Mouse (Mus musculus): ENCODE results near the gene Treml2. TPM values are rescaled to one million over a fixed set of nuclear protein-coding genes. Genes with fewer than 3 reads are reported as not detected.
"Not testable (repeated sequence)": the region's sequence is repeated elsewhere in the genome, so short reads cannot be mapped to it uniquely, and the experiment has no call there.

The Treml2 gene
- polyA plus RNA-seq, 1 experiment, result 0.74 TPM

DNA sequence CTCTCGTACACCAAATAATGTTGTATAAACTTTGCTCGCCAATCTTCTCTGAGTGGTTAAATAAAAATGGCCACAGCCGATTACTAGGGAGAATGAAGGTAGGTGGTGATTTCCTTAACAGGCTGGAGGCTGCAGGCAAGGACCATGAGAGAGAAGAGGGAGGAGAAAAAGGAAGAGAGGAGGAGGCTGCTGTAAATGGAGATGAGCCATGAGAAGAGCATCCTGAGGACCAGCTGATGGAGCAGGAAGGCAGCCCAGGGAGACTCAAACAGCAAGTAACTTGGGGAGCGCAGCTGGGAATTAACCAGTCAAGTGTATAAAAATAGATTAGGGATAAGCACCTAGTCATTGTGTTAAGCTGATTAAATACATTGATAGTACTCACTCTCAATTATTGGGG lies 34.9 kb downstream of the Treml2 start:
- H3K36me3 ChIP-seq (ENCODE audit: control insufficient read depth), result no peaks in the 10 kb centered on the region
- H3K27me3 ChIP-seq (ENCODE audit: control insufficient read depth), result no peaks in the 10 kb centered on the region
- TF ChIP-seq GATA1 (IDR thresholded peaks at IDR 0.05; ENCODE audit: low read length) (no peak), TAL1 (IDR thresholded peaks at IDR 0.05; ENCODE audit: low read length) (no peak)
- no peaks in the 10 kb centered on the region for H3K9me3 ChIP-seq (ENCODE audit: control insufficient read depth, low read length)
- peaks cover 3% of the 10 kb centered on the region; the same call in 1 of the 2 replicates for H3K4me1 ChIP-seq (ENCODE audit: control insufficient read depth)
- no peak overlapping the region for H3K4me3 ChIP-seq (replicated peaks)

DNA sequence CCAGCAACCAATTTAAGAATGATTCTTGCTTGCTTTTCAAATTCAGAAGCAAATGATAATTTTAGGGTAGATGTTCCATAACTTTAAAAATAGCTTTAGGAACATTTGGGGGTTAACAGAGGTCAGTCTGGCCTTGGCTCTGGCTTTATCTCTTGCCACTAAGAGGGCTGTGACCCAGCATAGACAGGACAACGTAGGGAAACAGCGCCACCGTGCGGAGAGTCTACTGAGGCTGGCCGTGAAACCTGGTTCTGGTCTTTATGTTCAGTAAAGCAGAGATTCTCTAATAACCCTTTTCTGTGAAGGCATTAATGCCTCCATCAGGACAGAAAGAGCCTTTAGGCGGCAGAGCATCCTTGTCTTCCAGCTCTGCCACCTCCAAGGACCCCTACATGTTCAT lies 37.6 kb downstream of the Treml2 start:
- H3K4me3 ChIP-seq (replicated peaks), result no peak overlapping the region
- H3K36me3 ChIP-seq (ENCODE audit: control insufficient read depth), result no peaks in the 10 kb centered on the region
- H3K9me3 ChIP-seq (ENCODE audit: control insufficient read depth, low read length), result no peaks in the 10 kb centered on the region
- H3K4me1 ChIP-seq (ENCODE audit: control insufficient read depth), result peaks cover 7% of the 10 kb centered on the region
- no peak for TF ChIP-seq TAL1 (IDR thresholded peaks at IDR 0.05; ENCODE audit: low read length)
- TF ChIP-seq GATA1 (IDR thresholded peaks at IDR 0.05; ENCODE audit: low read length), result 0 out of 2 replicates have a peak, but pooled peaks have one; percentile 18
- no peaks in the 10 kb centered on the region for H3K27me3 ChIP-seq (ENCODE audit: control insufficient read depth)

DNA sequence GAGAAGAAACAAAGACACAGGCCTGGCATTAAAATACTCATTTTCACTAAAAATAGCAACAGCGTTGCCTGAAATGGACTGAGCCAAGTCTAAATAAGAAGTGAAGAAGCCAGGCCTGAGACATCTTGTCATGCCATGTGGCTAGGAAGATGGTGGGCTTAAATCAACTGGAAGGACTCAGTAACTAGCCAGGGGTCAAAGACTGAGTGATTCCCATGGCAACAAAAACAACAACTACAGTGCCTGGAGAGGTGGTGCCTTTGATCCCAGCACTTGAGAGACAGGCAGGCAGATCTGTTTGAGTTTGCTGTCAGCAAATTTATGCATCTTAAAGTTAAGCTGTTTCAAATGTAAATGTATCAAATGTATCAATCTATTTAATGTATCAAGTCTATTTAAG lies 41.0 kb downstream of the Treml2 start:
- H3K4me3 ChIP-seq (replicated peaks), result no peak overlapping the region
- H3K36me3 ChIP-seq (ENCODE audit: control insufficient read depth), result no peaks in the 10 kb centered on the region
- H3K27me3 ChIP-seq (ENCODE audit: control insufficient read depth), result no peaks in the 10 kb centered on the region
- no peaks in the 10 kb centered on the region for H3K9me3 ChIP-seq (ENCODE audit: control insufficient read depth, low read length)
- H3K4me1 ChIP-seq (ENCODE audit: control insufficient read depth), result peaks cover 11% of the 10 kb centered on the region
- no peak for TF ChIP-seq TAL1 (IDR thresholded peaks at IDR 0.05; ENCODE audit: low read length)
- TF ChIP-seq GATA1 (IDR thresholded peaks at IDR 0.05; ENCODE audit: low read length), result no peak

DNA sequence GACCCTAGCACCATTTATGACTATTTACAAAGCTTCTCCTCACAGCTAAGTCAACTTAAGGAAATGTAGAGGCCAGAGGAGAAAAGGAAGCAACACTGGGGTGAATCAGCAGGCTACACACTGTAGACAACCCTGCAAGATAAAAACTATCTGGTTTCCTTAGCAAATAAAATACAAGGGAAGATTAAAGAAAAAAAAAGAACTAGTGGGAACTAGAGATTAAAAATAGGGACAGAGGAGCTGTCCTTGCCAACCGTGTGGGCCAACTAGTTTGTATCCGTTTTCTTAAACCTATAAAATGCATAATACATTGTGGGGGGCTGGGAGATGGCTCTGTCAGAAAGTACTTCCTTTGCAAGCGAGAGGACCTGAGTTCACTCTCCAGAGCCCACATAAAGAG lies 42.6 kb downstream of the Treml2 start:
- Histone ChIP-seq H3K36me3 (ENCODE audit: control insufficient read depth) (no peaks in the 10 kb centered on the region), H3K9me3 (ENCODE audit: control insufficient read depth, low read length) (no peaks in the 10 kb centered on the region), H3K4me3 (replicated peaks) (no peak overlapping the region), H3K4me1 (ENCODE audit: control insufficient read depth) (peaks cover 11% of the 10 kb centered on the region), H3K27me3 (ENCODE audit: control insufficient read depth) (no peaks in the 10 kb centered on the region)
- TF ChIP-seq GATA1 (IDR thresholded peaks at IDR 0.05; ENCODE audit: low read length) (no peak), TAL1 (IDR thresholded peaks at IDR 0.05; ENCODE audit: low read length) (no peak)

DNA sequence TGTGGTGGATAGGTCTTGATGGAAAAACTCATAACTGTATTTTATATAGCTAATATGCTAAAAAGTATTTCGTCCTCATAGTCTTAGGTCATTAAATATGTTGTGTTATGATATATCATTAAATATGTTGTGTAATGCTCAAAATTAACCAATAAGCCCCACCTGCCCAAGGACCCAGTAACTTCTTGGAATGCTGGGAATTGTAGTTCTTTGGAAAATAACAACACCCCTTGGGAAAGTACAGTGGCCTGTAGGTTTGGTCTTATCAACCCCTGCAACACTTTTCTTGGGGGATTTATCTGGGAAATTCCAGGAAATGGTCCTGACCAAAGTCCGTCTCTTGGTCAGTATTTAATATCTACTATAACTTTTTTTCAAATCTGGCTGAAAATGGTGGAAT lies 43.8 kb downstream of the Treml2 start:
- H3K4me1 ChIP-seq (ENCODE audit: control insufficient read depth), result peaks cover 11% of the 10 kb centered on the region
- H3K36me3 ChIP-seq (ENCODE audit: control insufficient read depth), result no peaks in the 10 kb centered on the region
- TF ChIP-seq TAL1 (IDR thresholded peaks at IDR 0.05; ENCODE audit: low read length) (no peak), GATA1 (IDR thresholded peaks at IDR 0.05; ENCODE audit: low read length) (no peak)
- H3K4me3 ChIP-seq (replicated peaks), result no peak overlapping the region
- no peaks in the 10 kb centered on the region for H3K9me3 ChIP-seq (ENCODE audit: control insufficient read depth, low read length)
- no peaks in the 10 kb centered on the region for H3K27me3 ChIP-seq (ENCODE audit: control insufficient read depth)

GRCm38 (mm10) chr17:48345824-48346223 lies 46.5 kb downstream of the Treml2 start:
- no peaks in the 10 kb centered on the region for H3K36me3 ChIP-seq (ENCODE audit: control insufficient read depth)
- H3K4me3 ChIP-seq (replicated peaks), result no peak overlapping the region
- TF ChIP-seq TAL1 (IDR thresholded peaks at IDR 0.05; ENCODE audit: low read length) (no peak), GATA1 (IDR thresholded peaks at IDR 0.05; ENCODE audit: low read length) (no peak)
- no peaks in the 10 kb centered on the region; the same call in 1 of the 2 replicates for H3K27me3 ChIP-seq (ENCODE audit: control insufficient read depth)
- H3K9me3 ChIP-seq (ENCODE audit: control insufficient read depth, low read length), result no peaks in the 10 kb centered on the region
- peaks cover 27% of the 10 kb centered on the region for H3K4me1 ChIP-seq (ENCODE audit: control insufficient read depth)

- H3K9me3 ChIP-seq (ENCODE audit: control insufficient read depth, low read length), result no peaks in the 10 kb centered on the region
- no peaks in the 10 kb centered on the region; the same call in 1 of the 2 replicates for H3K27me3 ChIP-seq (ENCODE audit: control insufficient read depth)
- H3K36me3 ChIP-seq (ENCODE audit: control insufficient read depth), result no peaks in the 10 kb centered on the region
- TF ChIP-seq GATA1 (IDR thresholded peaks at IDR 0.05; ENCODE audit: low read length) (no peak), TAL1 (IDR thresholded peaks at IDR 0.05; ENCODE audit: low read length) (no peak)
- no peak within 1 kb of the TSS for H3K4me3 ChIP-seq (replicated peaks)
- peaks cover 25% of the 10 kb centered on the region for H3K4me1 ChIP-seq (ENCODE audit: control insufficient read depth)
Measured at GRCm38 (mm10) chr17:48346231-48346630, 46.9 kb downstream of the Treml2 start, which contains the start of gene Trem2. Gene Trem2, plus strand, starts transcription at chr17:48346401.

DNA sequence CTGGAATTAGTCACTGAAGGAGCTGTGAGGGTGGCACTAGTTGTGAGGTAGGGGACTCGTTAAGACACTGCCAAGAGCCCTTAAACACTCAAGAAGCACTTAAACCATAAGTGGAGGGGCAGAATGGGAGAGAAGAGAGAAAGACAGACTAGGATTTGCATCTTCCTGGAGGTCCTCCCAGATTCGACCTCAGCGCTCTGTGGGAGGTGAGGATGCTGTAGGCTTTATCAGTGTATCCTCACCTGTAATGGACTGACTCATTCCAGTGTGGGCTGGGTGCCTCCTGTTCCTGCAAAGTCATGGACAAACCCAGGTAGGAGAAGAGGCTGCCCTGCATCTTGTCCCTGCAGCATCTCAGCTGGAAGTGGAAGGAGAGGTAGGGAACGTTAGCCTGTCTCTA lies 47.5 kb downstream of the Treml2 start:
- Histone ChIP-seq H3K9me3 (ENCODE audit: control insufficient read depth, low read length) (no peaks in the 10 kb centered on the region), H3K27me3 (ENCODE audit: control insufficient read depth) (no peaks in the 10 kb centered on the region; the same call in 1 of the 2 replicates), H3K4me3 (replicated peaks) (no peak overlapping the region), H3K36me3 (ENCODE audit: control insufficient read depth) (no peaks in the 10 kb centered on the region), H3K4me1 (ENCODE audit: control insufficient read depth) (peaks cover 20% of the 10 kb centered on the region)
- no peak for TF ChIP-seq GATA1 (IDR thresholded peaks at IDR 0.05; ENCODE audit: low read length)
- no peak for TF ChIP-seq TAL1 (IDR thresholded peaks at IDR 0.05; ENCODE audit: low read length)

DNA sequence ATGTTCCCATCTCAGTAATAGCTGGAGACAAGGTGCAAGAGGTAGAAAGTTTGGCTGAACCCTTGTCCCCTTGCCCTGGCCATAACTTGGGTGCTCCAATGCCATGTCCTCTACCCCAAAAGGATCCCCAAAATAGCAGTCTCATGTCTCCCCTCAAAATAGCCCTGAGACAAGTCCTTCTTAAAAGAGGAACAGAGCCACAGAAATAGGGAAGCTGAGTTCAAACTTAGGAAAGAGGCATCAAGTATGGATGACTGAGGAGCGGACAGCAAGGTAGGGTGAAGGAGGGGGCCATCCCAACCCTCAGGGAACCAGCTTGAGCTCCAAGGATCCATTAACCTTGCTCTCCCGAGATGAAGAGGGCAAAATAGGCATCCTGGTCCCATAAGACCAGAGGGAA lies 48.0 kb downstream of the Treml2 start:
- Histone ChIP-seq H3K27me3 (ENCODE audit: control insufficient read depth) (no peaks in the 10 kb centered on the region; the same call in 1 of the 2 replicates), H3K36me3 (ENCODE audit: control insufficient read depth) (no peaks in the 10 kb centered on the region), H3K4me3 (replicated peaks) (no peak overlapping the region), H3K4me1 (ENCODE audit: control insufficient read depth) (peaks cover 16% of the 10 kb centered on the region; the same call in 1 of the 2 replicates), H3K9me3 (ENCODE audit: control insufficient read depth, low read length) (no peaks in the 10 kb centered on the region)
- TF ChIP-seq GATA1 (IDR thresholded peaks at IDR 0.05; ENCODE audit: low read length) (no peak), TAL1 (IDR thresholded peaks at IDR 0.05; ENCODE audit: low read length) (no peak)

DNA sequence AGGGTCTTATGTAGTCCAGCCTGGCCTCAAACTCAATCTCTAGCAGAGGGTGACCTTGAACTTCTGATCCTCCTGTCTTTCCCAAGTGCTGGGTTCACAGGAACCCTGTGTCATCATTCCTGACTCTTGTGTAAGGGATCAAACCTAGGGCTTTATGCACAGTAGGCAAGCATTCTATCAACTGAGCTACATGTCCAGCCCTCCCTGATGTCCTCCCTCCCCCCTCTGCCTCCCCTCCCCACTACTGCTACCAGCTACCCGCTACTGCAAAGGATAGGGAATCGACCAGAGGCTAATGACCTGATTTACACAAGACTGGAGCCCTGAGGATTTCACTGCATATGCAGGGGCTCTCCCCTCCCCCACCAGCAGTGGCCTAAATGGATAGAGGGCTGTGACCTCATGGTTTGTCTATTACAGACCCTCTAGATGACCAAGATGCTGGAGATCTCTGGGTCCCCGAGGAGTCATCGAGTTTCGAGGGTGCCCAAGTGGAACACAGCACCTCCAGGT lies 51.4 kb downstream of the Treml2 start:
- peaks cover 16% of the 10 kb centered on the region; the same call in 1 of the 2 replicates for H3K4me1 ChIP-seq (ENCODE audit: control insufficient read depth)
- H3K4me3 ChIP-seq (replicated peaks), result no peak overlapping the region
- no peaks in the 10 kb centered on the region for H3K9me3 ChIP-seq (ENCODE audit: control insufficient read depth, low read length)
- TF ChIP-seq GATA1 (IDR thresholded peaks at IDR 0.05; ENCODE audit: low read length) (no peak), TAL1 (IDR thresholded peaks at IDR 0.05; ENCODE audit: low read length) (no peak)
- no peaks in the 10 kb centered on the region; the same call in 1 of the 2 replicates for H3K27me3 ChIP-seq (ENCODE audit: control insufficient read depth)
- H3K36me3 ChIP-seq (ENCODE audit: control insufficient read depth), result no peaks in the 10 kb centered on the region

DNA sequence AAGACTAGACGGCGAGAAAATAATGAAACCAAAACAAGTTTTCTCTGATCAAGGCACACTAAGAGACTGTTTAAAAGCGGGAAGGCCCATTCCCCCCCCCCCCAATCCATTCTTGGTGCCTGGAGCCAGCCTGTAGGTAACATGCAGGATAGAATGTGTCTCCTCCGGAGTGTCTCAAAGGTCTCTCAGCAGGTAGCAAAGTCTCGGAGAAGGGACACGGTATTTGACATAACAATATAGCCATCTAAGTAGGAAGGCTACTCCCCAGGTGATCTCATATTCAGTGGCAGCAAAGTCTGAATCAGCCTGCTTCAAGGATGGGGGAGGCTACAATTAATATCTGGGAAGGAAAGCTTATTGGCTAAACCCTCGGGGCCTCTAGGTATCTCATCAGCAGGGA lies 53.7 kb downstream of the Treml2 start:
- not testable (repeated sequence) for H3K27me3 ChIP-seq (ENCODE audit: control insufficient read depth); H3K4me3 ChIP-seq (replicated peaks); H3K9me3 ChIP-seq (ENCODE audit: control insufficient read depth, low read length); H3K36me3 ChIP-seq (ENCODE audit: control insufficient read depth)
- peaks cover 16% of the 10 kb centered on the region; the same call in 1 of the 2 replicates for H3K4me1 ChIP-seq (ENCODE audit: control insufficient read depth)

Data from erythroblast, embryonic 14.5 days (primary cell).